Mouse (Mus musculus) heart, adult 18-20 months (tissue): ENCODE data around the gene Lrfn2. TPM values are rescaled to one million over a fixed set of nuclear protein-coding genes. Genes with fewer than 3 reads are reported as not detected.

Source experiments
- DNase-seq, 2 experiments: peaks; one replicate each; pipeline ENCODE4 v3.0.0; 2021 to 2022; ENCODE audit warnings: mixed read lengths in 1 of 2
- long read RNA-seq, 2 experiments: library from polyadenylated mRNA; stranded (forward); transcript quantifications; one replicate each; pipeline ENCODE4 v2.0.0; 2021
- total RNA-seq, 2 experiments: library from RNA; stranded (reverse); gene quantifications; 2 replicates each; pipeline ENCODE4 v1.2.3; 2021

Lrfn2 gene
- total RNA-seq = under 1 TPM; 0.32 to 0.33 TPM
- long read RNA-seq, experiment 1 = 0 reads
- long read RNA-seq, experiment 2 = 0 reads

DNA sequence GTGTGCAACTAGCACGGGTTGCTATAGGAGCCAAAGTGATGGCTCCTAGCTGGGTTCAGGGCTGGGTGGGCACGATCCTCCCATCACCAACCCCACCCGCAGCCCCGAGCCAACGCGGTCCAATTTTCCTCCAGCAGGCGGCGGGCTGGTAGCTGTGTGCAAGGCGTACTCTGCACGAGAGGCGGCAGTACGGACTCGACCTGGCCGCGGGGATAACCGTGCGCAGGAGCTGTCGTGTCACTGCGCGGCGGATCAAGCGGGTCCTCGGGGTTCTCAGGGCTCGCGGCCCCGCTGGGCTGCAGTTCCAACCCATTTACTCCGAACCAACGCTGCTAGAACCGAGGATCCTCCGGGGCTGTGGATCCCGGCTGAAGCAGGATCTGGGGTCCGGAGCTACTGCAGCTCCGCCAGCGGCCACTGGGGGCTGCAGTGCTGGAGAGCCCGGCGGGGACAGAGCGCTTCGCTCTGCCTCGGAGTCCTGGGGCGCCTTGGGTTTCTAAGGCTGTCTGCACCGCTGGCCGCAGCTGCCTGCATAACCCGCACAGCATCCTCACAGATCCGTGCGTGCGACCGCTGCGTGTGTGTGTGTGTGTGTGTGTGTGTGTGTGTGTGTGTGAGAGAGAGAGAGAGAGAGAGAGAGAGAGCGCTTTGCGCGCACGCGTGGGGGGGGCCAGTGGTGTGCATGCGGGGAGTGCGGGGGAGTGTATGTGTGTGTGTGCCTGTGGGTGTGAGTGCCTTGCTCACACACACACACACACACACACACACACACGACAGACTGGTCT, at the start of gene Lrfn2:
Gene Lrfn2, plus strand, starts transcription at position 759 of the 785 bp plus-strand sequence.
- peak; percentile 70 to 86 for DNase-seq

DNA sequence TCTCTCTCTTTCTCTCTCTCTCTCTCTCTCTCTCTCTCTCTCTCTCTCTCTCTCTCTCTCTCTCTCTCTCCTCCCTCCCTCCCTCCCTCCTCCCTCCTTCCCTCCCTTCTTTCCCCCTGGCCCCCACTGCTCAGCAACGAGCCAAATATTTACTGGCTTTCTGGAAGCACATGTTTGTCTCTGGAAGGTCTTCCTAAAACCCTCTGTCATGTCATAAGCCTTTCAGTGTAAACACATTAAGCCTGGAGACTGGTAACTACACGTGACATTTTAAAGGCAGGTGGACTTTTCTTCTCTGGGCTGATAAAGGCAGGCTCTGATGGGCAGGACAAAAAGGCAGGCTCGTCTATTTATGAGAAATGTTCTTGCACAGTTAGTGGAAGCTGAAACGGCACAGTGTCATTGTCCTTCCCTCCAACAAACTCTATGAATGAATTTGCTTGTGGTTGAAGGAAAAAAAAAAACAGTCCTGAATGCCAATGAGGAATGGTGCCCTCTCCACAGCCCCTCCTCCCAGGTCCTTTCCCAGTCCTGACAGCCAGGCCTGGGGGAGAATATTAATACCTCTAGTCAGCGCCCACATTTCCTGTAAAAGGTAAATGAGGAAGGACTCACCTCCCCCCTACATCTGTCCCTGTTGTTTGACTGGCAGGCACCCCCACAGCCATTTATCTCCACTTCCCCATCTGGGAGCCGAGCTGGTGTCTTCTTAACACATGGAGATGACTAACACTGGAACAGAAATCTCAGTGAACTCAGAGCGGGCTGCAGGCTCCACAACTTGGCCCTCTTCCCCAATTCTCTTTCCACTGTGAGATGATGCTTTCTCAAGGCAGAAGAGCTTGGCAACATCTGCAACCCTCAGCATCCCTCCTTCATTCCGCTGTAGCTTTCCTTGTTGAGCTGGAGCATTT, 44.5 kb upstream of the Lrfn2 start:
- DNase-seq = no peak

DNA sequence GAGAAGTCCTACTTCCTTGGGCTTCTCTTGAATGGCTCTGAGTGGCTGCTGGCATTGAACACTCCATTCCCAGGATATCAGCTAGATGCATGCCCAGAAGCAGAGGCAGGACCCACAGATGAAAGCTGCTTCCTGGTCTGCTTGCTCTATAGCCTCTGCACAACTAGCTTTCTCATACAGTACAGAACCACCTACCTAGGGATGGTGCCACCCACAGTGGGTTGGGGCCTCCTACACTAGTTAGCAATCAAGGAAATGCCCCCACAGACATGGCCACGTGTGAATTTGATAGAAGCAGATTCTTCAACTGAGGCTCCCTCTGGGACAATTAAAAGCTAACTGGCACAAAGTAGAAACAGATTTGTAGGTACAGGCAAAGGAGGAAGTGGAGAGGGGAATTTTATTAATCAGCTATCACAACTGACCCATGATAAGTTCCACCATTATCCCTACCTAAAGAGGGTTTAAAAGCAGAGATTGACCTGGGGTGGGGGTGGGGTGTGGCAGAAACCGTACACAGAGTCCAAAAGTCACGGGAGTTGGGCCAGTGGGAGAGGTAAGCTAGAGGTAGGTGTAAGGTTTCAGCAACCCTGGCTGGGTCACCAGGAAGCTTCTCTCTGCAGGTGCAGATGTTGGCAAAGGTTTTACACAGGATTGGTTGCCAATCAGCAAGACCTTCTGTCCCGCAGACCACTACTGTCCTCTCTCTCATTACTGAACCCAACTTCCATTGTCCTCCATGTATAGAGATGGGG, 26.7 kb upstream of the Lrfn2 start:
- DNase-seq = no peak

DNA sequence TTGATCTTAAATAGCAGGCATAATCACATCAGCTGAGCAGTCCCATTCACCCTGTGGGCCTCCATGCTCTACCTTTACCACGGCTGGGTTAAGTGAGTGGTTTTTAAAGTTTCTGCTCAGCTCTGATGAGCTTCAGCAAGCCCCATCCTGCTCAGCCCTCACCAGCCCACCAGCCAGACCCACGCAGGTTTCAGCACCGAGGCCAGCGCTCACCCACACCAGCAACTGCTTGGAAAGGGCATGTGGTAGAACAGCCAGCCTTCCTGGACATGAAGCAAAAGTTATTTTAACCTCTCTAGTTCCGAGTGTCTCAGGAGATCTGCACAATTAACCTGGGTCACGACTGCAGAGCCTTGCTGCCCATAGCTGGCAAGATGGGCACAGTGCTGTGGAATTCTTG, 18.7 kb upstream of the Lrfn2 start:
- DNase-seq = no peak

DNA sequence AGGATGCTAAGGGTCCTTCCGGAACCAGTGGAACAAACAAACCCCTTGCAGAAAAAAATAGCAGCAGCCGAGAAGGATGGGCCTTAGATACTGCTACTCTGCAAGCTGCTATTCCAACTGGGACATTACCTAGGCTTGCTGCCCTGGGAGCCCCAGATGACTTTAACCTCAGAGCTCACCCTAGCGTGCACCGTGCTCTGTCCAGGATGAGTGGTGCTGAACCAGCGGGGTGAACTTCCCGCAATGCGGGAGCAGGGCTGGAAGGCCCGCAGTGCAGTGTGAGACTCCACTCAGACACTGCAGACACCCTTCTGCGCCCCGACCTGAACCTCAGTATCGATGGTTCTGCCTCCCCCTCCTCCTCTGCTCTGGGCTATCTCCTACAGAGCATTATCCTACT, 14.8 kb upstream of the Lrfn2 start:
- DNase-seq = peak in 1 of 2 experiments; percentile 19

DNA sequence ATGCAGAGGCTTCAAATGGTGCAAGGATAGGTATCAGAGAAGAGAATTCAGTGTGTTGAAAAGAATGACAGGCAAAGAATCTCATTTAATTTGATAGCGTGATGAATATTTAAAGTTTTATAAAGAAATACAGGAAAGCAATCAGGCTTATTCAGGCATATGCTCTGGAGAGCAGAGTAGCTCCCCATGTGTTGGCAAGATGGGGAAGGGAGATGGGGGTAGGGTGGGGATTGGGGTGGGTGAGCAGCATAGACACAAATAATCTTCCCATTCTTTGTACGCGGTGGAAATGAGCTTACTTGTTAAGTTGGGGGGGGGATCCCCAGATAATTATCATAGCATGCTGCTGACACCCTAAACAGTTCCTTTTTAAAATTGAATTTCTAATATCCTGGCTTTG, 13.7 kb upstream of the Lrfn2 start:
- no peak for DNase-seq

DNA sequence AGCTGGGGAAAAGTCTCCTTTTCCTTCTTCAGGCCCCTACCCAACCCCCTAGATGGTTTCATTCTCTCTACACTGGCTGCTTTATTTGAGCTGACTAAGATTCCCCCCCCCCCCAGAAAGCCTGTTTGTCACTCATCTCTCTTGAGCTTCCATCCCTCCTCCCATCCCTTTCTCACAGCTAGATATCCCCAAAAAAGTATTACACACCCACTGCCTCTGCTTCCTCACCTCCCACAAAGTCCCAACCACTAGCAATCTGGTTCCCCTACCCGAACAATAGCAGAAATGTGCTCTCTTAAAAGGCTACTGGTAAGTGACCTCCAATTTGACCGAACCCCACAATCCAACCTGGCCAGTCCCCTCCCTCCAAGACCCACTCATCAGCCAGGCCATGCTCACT, 9.3 kb upstream of the Lrfn2 start:
- no peak for DNase-seq

DNA sequence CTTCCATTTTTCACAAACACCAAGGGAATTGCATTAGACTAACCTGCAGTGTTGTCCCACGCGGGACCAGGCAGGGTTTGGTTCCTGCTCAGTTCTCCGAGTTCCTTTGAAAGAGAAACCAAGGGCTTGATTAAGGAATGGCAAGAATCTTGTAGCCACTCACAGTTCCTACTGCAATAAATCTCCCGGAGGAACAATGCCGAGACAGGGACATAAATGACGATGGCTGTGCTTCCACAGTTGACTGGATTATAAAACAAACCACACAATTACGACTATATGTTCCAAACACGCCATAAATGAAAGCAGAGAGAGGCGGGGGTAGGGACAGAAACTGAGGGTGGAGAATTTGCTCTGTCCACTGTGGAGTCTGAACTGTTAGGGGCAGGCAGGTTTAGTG, 6.8 kb upstream of the Lrfn2 start:
- no peak for DNase-seq

DNA sequence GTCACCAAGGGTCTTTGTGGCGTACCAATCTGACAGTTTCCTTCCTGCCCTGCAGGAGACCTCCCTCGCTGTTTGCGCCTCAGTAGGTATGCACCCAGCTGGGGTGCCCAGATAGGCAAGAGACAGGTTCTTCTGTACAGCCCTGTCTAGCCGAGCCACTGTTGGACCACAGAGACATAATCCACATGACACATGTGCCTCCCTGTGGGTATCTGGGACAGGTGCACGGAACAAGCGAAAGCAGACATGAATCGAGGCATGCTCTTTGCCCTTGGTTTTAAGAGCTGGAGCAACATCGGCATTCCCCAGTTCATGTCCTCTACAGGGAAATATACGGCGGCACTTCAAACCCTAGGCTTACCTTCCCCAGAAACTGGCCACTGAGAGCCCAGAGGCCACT, 1.2 kb upstream of the Lrfn2 start:
- no peak for DNase-seq

DNA sequence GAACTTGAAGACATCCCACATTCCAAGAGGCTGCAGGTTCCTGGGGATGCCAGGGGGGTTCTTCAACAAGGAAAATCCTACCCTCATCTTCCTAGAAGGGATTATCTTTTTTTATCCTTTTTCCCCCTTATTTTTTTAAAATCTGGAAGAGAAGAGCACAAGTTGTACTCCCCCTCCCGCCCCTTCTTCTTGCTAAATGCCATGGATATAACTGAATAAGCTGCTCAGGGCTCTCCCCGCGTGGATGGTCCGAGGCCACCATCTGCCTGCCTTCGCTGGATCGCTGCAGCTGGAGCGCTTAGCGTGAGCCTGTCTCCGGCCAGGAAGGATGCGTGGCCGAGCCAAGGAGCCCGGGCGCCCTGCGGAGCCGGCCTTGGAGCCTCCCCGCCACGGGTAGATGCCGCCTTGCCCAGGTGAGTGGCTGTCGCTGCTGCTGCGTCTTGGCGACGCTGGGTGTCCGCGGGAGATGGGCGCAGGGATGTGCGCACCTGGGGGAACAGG, 277 bp downstream of the Lrfn2 start:
- DNase-seq = peak in 1 of 2 experiments; percentile 7

DNA sequence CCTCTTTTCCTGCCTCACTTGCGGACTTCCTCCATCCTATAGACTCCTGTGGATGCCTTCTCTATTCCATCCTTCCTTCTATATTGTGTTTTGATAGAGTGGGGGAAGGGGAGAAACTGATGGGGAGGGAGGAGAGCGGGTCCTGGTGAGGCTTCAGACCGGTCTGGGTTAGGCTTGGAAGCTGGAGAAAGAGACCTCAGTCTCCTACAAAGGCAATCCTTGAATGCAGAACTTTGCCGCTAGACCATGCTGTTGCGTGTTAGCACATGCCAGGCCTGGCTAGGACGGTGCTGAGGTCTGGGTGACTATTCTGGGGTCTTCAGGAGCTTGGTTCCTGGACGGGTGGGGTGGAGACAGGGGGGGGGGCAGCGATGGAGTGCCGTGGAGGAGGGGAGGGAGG, 737 bp downstream of the Lrfn2 start:
- DNase-seq = no peak

DNA sequence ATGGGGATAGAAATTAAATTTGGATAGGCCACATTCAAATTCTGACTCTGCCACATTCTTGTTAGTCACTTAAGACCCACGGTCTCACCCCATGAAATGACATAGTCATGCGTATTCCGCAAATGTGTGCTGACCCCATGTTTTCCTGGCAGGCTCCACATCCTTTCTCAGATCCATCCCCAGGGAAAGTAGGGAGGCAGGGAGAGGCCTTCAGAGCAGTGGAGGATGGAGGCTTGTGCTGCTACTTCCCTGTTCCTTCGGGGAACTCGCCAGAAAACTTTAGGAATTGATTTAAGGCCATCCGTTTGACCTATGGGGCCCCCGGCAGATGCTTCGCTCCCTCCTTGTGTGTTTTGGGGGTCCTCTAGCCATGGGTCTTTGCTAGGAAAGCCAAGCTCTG, 3.0 kb downstream of the Lrfn2 start:
- peak; percentile 9 to 31 for DNase-seq

DNA sequence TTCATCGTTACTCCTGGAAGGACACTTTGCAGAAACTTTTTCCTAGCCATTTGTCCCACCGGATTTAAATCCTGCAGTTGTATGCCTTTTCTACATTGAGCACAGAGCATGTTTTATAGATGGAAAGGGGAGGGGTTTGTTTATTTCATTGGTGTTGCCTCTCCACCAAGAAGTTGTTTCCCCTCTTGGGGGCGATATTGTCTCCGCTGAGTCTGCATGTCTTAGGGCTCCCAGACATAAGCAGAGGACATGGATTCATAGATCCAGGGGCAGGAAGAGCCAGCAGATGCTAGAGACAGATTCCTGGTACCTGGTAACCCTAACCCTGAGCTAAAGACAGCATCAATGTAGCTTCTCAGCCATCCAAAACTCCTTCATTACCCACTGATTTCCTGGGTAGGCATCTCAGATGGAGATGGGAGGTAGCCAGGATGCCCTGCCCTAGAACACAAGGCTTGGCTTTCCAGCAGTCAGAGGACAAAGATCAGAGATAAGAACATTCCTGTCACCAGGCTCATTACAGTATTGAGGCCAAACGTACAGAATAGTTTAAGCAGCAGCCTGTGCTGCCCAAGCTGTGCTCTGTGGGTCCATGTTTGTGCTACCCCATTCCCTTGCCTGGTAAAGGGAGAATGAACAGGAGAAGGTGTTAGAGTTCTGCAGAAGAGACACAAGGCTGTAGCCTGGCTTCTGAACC, 4.4 kb downstream of the Lrfn2 start:
- no peak for DNase-seq

DNA sequence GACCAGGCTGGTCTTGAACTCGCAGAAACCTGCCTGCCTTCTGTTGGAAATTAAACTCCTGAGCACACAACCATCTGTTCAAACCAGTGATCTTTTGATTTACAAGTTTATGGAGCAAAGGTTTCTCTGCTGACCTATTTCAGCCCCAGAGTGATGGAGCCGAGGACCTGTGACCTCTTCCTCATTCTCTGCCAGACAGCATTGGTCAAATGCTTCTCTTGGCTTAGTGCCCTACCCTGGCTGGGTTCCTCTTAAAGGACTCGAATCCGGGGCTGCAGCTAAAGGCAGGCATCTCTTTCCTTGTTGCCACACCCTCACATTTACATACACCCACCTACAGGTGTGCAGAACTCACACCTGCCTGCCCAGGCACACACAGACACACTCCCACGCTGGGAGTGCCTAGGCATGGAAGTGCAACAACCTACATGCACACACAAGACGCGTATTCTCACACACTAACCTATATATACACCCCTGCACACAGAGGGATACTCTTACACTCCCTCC, 6.6 kb downstream of the Lrfn2 start:
- peak; percentile 19 to 32 for DNase-seq

DNA sequence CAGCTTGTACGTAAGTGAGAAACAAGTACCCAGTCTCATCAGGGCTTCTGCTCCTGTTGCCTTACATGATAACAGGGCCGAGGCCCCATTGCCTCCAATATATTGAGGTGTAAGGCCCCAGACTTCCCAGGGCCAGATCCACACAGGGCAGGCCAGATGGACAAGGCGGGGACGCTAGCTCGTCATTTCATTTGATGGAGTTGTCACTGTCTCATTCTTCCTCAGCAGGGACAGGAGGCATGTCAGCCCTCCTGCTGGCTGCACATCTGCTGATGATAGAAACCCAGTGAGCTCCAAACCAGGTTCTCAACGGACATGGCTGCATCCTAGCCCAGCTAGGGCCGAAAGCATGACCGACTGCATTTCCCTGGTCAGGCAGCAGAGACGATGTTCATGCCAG, 14.1 kb downstream of the Lrfn2 start:
- no peak for DNase-seq

DNA sequence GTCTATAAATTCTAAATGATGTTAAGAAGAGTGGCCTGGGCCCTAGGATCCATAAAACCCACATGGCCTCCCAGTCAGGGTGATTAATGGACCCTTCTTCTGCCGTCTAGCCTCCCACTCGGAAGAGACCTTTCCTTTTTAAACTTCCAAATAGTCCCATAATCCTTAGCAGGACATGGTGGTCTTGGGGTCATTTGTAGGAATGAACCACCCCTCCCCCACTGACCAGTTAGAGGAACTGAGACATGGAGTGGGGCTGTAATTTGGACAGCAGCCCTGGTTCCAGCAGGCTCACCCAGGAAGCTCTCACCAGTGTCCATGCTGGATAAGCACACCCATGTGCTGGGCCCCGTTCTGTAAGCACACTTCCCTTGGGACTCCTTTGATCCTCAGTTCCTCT, 14.6 kb downstream of the Lrfn2 start:
- no peak for DNase-seq

DNA sequence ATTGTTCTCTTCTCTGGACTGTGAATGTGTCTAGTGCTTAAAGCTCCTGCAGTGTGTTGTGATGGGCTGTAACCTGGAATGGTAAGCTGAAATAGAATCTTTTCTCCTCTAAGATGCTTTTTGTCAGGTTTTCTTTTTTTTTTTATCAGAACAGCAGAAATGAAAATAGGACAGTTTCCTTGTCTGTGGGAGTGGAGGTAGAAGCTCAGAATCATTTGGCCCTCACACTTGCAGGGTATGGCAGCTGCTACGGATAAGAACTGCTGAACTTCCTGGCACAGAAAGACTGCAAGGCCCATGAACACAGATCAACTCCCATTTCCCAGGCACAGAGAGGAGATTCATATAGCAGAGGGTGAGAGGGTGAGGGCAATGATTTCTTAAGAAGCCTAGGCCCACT, 19.1 kb downstream of the Lrfn2 start:
- DNase-seq = no peak

DNA sequence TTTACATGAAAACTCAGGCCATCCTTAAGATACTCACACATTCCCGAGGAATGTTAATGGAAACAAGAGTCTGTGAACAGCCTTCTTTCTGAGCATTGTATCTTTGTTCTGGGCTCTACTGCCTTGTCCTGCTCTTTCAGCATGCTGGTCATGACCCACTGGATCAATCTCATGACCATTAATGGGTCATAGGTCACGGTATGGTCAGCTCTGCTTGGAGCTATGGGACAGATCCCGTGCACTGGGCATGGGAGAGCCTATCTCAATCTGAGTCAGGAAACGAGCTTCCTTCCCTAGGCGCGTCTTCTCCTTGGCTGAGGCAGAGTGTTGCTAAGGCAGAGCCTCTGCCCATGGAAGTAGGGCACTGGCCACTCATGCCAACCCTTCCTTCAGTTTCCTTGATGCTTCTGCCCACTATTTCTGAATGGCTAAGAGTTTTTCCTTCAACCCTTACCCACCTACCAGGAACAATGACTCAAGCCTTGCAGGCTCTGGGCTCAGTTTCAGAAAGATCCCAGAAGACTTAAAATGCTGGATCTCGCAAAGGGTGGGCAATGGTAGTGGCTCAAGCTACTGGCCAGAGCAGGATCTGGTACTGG, 24.0 kb downstream of the Lrfn2 start:
- DNase-seq = no peak

DNA sequence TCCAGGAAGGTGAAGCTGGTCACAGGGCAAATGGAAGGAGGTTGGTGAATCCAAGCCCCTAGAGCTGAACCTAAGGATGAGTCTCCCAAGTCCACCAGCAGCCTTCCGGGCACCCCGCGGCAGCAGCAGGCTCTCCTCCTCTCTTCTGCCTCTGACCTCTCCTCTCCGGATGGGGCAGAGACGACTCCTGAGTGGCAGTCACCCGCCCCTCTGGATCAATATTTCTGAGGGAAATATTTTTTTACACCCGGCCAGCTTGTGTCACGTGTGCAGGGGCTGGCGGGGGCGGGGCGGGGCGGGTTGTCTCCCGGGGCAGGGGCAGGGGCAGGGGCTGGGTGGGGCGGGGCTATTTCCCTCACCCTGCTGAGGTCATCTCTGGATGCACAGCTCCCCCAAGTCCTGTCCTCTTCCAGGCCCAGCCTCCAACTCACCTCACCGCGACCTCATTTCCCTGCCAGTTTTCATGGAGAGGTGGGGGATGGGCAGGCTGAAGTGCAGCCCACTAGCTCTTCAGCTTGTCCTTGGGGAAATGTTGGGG, 28.1 kb downstream of the Lrfn2 start:
- peak; percentile 62 to 68 for DNase-seq

DNA sequence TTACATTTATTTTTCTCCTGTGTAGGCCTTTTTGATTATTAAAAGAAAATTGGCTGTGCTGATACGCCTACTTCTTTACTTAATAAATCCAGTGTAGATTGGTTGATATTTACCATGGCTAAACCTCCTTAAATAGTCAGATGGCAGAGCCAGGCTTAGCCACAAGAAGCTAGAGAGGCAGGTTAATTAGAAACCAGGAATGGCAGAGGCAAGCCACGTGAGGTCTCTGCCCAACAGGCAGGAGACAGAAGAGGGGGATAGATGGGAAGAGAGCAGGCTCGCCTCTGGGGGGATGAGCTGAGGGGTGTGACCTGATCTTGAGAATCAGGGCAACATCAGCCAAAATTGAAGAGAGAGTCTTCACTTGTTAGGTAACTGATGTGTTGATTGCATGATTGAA, 30.5 kb downstream of the Lrfn2 start:
- DNase-seq = no peak

DNA sequence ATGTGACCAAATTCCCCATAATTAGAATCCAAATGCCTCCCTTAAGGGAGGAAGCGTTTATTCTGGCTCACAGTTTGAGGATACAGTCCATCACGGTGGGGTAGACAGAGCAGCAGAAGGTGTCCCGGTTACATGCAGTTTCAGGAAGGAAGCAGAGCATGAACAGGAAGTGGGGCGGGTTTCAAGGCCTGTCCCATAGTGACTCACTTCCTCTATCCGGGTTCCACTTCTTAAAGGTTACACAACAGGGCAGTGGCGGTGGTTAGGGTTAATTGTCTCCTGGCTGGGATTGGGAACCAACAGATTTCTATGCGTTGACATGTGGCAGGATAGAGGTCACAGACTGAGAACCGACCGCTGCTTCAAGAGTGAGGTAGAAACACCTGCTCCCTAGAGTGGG, 31.6 kb downstream of the Lrfn2 start:
- DNase-seq = no peak
